Mouse (Mus musculus) adrenal gland, postnatal 10 days (tissue): ENCODE measurements around the gene Fzd2. TPM values are rescaled to one million over a fixed set of nuclear protein-coding genes. Genes with fewer than 3 reads are reported as not detected.

Experiments
- total RNA-seq, 2 experiments: library from RNA; stranded (reverse); gene quantifications; 2 replicates each; pipeline ENCODE4 v1.2.3; 2021

Fzd2 gene
- total RNA-seq, 2 experiments from 2014 or later, result 6.3 to 7.2 TPM

Other genes starting within 250 kb of the Fzd2 start
- 10 to 100 TPM; 26.6 to 64.2 TPM for gene Slc4a1, start 238.2 kb upstream of the Fzd2 start, total RNA-seq
- 10 to 100 TPM; 21.2 to 34.3 TPM for gene Rundc3a, start 211.0 kb upstream of the Fzd2 start, total RNA-seq
- gene Slc25a39, start 196.4 kb upstream of the Fzd2 start, total RNA-seq, result 100 to 1,000 TPM; 327 to 377 TPM
- gene Grn, start 174.1 kb upstream of the Fzd2 start, total RNA-seq, result 100 to 1,000 TPM; 161 to 189 TPM
- gene Fam171a2, start 156.7 kb upstream of the Fzd2 start, total RNA-seq, result 10 to 100 TPM; 12.3 to 15.3 TPM
- 1 to 10 TPM; 4.3 to 5.7 TPM for gene Itga2b, start 134.3 kb upstream of the Fzd2 start, total RNA-seq
- 10 to 100 TPM; 27.6 to 34.7 TPM for gene Gpatch8, start 48.0 kb upstream of the Fzd2 start, total RNA-seq
- under 1 TPM; 0.51 to 0.64 TPM for gene Gm11627, start 24.9 kb upstream of the Fzd2 start, total RNA-seq
- not detected for gene Meioc, start 59.3 kb downstream of the Fzd2 start, total RNA-seq
- 10 to 100 TPM; 20.7 to 23.6 TPM for gene Ccdc43, start 93.4 kb downstream of the Fzd2 start, total RNA-seq
- 10 to 100 TPM; 18.6 to 45.3 TPM for gene Adam11, start 157.0 kb downstream of the Fzd2 start, total RNA-seq
- gene Gjc1, start 215.3 kb downstream of the Fzd2 start, total RNA-seq, result 10 to 100 TPM; 24.4 to 27.6 TPM
- 1 to 10 TPM; 2.3 to 3.3 TPM for gene Higd1b, start 231.5 kb downstream of the Fzd2 start, total RNA-seq